Mouse (Mus musculus) gastrocnemius, postnatal 10 days (tissue): ENCODE results near the gene Eef1a1. TPM values are rescaled to one million over a fixed set of nuclear protein-coding genes. Genes with fewer than 3 reads are reported as not detected.
"Not testable (repeated sequence)": the region's sequence is repeated elsewhere in the genome, so short reads cannot be mapped to it uniquely, and the experiment has no call there.

Source experiments
- DNase-seq: peaks from one replicate; pipeline ENCODE4 v3.0.0; 2021; ENCODE audit warnings: mixed read lengths
- long read RNA-seq, 2 experiments: library from polyadenylated mRNA; stranded (forward); transcript quantifications; one replicate each; pipeline ENCODE4 v2.0.0; 2021
- total RNA-seq, 2 experiments: library from RNA; stranded (reverse); gene quantifications; 2 replicates each; pipeline ENCODE4 v1.2.3; 2021

The Eef1a1 gene
- total RNA-seq: 1,000 to 10,000 TPM; 2,370 to 3,141 TPM
- long read RNA-seq, experiment 1, transcript Eef1a1-201 (8 exons, 1,794 nt): major isoform, 453 of 544 reads
- long read RNA-seq, experiment 1, partial matches to known transcripts: 85 of 544 reads
- long read RNA-seq, experiment 1, other reads (novel, unspliced or antisense): 6 of 544 reads
- long read RNA-seq, experiment 2, transcript Eef1a1-201 (8 exons, 1,794 nt): major isoform, 309 of 383 reads
- long read RNA-seq, experiment 2, partial matches to known transcripts: 70 of 383 reads
- long read RNA-seq, experiment 2, other reads (novel, unspliced or antisense): 4 of 383 reads

DNA sequence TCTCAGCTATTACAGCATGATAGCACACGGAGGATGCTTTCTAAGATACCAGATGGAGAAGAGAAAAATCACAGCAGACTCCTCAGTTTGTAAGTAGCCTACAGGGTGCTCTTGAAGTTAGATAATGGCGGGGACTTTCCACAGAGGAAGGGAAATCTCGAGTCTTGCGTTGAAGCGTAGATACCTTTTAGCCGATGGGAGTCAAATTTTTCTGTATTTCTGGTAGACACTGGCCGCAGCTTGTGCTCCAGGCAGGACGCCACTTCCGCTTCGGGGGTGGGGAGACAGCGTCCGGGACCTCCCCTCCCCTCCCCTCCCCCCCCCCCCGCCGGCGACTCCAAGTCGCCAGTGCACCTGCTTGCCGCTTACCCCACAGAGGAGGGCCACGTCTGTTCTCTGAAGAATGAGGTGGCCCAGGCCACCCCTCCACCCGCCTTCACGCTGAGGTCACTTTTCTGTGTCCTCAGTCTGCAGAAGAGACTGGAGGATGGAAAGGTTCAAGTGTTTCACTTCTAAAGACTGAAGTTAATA lies at the start of gene Eef1a1:
Gene Eef1a1 (minus strand): TSS at position 262 of the 531 bp plus-strand sequence.
- peak; percentile 65 for DNase-seq

DNA sequence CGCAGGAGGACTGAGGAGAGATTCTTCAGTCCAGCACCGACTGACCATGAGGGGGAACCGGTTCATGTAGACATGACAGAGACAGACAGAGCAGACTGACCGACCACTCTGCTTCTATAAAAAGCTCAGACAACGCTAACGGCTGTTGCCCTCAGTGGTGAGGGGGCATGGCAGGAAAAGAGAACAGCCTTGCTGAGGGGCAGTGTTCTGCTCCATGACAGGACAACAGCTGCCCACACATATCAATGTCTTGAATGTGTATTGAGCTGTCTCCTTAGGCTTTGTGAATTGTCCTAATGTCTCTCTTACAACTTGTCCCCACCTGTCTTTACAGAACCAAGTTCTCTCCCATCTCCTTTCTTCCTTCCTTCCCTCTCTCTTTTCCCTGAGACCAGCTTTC lies 49.5 kb upstream of the Eef1a1 start:
- no peak for DNase-seq

DNA sequence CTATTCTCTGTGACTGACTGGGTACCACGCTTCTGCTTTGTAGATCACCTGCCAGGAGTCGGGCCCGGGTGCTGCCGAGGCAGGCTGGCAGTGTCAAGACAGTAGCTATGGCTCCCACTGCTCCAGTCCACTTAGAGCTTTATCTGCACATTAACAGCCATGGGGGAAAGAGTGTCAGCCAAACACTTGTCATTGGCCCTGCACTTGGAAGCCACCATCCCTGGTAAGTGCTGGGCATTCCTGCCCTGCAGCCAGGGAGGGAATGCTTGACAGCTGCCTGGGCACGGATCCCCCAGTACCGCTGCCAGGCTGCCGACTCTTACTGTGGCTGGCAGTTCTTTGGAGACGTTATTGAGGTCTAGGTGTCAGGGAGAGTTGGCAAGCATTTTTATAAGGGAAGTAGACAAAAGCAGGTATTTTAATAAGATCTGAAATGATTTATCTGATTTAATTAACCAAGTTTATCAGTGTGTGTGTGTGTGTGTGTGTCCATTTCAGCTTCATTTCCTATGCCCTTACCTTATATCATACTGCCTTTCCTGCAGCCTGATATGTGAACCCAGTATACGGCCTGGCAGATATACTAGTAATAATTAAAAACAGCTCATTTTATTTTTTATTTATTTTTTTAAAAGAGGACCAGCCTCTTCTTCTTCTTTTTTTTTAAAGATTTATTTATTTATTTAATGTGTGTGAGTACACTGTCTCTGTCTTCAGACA lies 48.4 kb upstream of the Eef1a1 start:
- DNase-seq: peak; percentile 75

DNA sequence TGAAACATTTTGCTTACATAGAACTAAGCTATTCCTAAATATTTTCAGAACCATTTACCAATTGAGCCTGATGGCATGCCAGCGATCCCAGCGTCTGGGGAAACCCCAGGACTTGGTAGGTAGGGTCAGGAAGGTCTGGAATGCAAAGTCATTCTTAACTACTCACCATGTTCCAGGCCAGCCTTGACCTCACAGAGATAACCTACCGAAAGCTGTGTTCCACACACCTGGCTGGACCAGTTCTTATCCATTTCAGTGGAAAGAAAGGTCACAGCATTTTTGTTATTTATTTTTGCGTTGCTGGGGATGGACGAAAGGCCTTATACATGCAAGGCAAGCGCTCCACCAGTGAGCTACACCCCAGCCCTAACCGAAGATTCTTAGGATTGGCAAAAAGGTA lies 45.7 kb upstream of the Eef1a1 start:
- no peak for DNase-seq

- no peak for DNase-seq
Observed at GRCm38 (mm10) chr9:78533296-78533935, 44.5 kb upstream of the Eef1a1 start.

DNA sequence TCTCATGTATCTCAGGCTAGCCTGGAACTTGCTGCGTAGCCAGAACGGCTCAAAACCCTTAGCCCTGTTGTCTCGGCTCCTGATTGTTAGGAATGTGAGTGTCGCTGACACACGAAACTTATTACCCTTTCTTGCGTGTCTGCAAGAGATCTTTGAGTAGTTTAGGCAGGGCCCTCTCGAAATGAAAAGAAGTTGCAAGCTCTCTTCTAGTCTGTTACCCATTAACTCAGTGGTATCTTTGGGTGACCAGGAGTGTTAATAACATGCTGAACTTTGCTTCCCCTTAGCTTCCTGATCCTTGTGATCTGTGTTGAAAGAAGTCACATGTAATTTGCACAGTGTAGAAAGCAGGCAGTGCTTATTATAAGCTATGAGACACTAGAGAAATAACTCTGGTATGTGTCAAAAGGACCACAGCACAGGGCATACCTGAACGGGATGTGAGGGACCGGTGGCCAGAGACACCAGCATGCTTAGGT lies 43.4 kb upstream of the Eef1a1 start:
- DNase-seq: no peak

GRCm38 (mm10) chr9:78531816-78532215 lies 42.9 kb upstream of the Eef1a1 start:
- no peak for DNase-seq

DNA sequence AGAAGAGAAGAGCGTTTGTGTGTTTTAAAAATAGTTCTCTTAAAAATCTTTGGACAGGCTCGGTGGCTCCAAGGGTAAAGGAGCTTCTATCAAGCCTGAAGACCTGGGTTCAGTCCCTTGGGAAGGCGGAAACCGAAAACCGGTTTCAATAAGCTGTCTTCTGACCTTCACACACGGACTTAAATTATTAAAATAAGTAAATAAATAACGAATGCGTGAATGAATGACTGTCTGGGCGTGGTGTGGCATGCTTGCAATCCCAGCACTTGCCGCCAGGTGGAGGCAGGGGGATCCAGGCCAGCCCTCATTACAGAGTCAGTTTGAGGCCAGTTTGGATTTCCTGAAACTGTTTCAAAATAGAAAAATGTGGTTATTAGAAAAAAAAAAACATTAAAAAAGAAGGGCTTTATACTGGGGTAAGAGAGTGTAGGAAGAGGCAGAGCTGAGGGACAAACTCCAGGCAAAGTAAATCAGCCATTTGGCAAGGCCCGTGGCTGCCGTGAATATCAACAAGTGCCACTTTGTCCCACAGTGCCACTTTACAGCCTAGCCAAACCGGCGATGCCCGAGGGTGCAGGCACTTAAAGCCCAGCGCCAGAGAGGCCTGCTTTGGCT lies 38.9 kb upstream of the Eef1a1 start:
- DNase-seq: peak; percentile 86

DNA sequence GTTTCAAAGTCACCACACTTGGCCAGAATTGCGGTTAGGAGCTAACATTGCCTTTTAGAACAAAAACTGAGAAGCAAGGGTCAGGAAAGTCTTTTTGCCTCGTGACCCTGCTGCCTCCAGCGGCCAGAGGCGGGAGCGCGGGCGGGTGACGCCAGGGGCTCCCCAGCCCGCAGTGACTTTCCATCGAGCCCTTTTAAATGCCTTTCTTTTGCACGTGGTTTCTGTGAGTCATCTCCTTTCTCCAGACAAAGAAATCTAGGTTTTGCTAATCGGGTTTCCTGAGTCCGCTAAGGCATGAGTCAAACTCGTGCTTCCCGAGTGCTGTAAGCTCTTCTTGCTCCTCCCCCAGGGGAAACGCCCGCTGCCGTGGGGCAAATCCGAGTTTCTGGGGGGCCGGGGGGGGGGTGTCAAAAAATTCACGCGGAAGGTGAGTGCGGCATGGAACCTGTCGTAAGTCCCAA lies 38.4 kb upstream of the Eef1a1 start:
- peak; percentile 83 for DNase-seq

- DNase-seq: no peak
Observed at GRCm38 (mm10) chr9:78526206-78526605, 37.3 kb upstream of the Eef1a1 start.

DNA sequence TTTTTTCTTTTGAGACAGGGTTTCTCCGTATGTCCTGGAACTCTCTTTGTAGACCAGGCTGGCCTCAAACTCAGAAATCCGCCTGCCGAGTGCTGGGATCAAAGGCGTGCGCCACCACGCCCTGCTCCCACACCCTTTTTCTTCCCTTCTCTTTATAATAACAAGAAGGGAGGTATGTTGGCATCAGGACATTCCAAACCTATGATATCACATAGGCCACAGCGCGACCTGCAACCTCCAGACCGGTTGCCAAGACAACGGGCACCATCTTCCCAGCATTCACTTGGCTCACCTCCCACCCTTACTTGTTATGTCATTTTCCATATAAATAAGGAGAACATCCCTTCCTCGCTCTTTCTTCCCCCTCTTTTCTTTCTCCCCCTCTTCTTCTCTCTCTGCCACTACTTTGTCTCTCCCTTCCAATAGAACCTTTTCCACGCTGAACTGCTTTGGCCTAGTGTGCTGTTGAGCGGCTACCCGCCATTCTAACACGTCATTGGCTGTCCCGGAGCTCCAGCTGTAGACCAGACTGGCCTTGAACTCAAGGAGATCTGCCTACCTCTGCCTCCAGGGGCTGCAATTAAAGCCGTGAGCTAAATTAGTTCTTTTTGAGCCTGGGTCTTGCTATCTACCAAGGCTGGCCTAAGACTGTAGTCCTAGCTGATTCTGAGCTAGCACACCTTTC lies 36.6 kb upstream of the Eef1a1 start:
- no peak for DNase-seq

DNA sequence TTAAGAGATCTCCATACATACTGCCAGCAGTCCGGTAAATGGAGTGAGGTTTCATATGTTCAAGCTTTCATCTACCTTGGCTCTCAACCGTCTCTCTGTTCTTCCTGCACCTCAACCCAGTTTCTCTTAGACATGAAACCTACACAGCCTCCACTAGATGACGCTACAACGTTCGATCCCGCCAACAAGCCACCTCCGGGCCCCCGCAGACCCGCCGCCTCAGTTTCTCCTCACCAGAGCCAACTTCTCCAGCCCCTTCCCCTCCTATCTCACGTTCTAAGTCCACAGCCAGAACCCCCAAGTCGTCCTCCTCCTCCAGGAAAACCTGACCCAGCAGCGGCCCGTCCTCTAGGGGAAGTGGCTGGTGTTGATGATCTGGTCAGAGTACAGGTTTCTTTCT lies 32.7 kb upstream of the Eef1a1 start:
- DNase-seq: no peak

DNA sequence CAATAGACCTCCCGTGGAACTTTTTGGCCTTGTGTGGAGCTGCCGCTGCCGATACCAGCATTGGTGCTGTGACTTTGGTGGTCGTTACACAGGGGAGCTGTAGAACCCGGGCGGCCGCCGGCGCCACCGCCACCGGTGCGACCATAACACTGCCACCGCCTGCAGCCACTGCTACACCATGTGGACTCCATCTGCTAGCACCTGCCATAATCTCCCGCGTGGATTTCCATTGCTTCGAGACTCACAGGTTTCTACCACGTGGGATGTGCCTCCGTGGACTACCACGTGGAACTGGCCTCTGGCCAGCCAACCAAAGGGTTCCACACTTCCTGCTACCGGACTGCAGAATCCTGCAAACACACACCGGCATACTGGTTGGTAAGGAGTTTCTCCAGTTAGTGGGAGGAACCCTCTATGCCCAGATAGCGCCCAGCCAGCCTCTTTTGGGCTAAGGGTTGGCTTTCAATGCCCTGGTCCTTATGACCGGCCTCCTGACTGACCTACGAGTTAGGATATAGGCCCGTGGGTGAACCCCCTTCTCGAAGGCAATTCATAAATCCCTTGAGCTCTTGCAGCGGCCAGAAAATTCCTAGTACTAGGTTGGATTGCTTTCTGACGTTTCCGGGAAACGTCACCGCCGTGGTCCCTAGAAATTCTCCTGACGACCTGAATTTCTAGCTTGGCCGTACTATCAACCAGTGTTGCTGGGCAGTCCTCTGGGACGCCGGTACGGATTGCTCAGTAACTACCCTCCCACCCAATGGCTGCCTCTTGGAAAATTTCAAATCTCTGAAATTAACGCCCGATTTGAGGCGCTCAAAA lies 32.0 kb upstream of the Eef1a1 start:
- peak; percentile 37 for DNase-seq

- DNase-seq: no peak
Observed at GRCm38 (mm10) chr9:78520127-78520779, 31.3 kb upstream of the Eef1a1 start.

- not testable (repeated sequence) for DNase-seq
Observed at GRCm38 (mm10) chr9:78517237-78517636, 28.3 kb upstream of the Eef1a1 start.

GRCm38 (mm10) chr9:78516125-78516524 lies 27.2 kb upstream of the Eef1a1 start:
- DNase-seq: no peak

DNA sequence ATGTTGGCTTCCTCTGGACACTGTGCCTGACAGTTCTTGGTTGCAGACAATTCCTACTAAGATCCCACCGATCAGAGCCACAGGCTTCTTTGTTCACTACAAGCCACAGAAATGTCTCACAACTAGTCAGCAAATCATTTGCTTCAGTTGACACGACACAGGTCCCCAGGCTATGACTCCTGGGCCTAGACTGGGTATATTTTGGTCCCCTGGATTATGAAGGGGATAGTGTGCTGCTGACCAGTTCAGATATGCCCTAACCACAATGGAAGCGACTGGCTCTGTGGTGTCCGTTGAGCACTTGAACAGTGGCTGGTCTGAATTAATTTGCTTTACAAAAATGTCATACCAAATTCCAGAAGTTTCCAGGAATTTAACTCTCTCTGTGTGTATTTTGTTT lies 25.7 kb upstream of the Eef1a1 start:
- no peak for DNase-seq

DNA sequence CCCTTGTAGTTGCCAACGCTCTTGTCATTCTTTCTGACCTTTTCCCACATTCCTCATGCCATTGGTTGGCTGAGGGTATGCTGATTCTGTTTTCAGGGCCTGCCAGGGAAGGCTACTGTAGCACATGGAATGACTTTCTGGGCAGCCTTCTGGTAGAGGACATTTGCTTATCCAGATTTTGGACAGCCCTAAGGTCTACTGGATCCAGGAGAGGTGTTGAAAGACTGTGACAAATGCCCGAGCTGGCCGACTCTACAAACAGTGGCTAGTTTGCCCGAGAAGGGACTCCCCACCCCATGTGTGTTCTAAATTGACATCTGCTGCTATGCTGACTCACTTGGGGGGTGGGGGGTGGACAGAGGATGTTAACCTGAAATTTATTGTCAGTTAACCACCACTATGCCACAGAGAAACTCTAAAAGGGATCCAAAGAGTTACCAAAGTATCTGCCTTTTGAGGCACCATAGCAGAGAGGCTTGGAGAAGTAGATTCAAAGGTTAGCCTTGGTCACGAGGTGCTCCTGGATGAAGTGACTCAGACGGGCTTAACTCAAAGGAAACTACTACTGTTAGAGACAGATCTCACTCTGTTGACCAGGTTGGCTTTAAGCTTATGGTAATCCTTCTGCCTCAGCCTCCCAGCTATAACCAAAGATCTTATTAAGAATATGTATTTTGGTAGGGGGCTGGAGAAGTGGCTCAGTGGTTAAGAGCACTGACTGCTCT lies 25.0 kb upstream of the Eef1a1 start:
- peak; percentile 25 for DNase-seq

- no peak for DNase-seq
Observed at GRCm38 (mm10) chr9:78511705-78512104, 22.8 kb upstream of the Eef1a1 start.
